Mouse (Mus musculus) MEL (cell line): ENCODE measurements around the gene Prmt9. TPM values are rescaled to one million over a fixed set of nuclear protein-coding genes. Genes with fewer than 3 reads are reported as not detected.

Experiments used
- DNase-seq: peaks from one replicate; pipeline ENCODE4 v3.0.0; 2011; ENCODE audit warnings: low read depth, low spot score
- H3K27ac ChIP-seq: 2 replicates; pipeline ENCODE4 v1.5.1; 2012; ENCODE audit warnings: low read depth, mild to moderate bottlenecking, control low read depth, low read length, moderate library complexity; ENCODE audit not compliant: control insufficient read depth
- H3K27me3 ChIP-seq, 2 experiments: fragments of 150-350 bp in 1 of 2; sonication (generic) in 1 of 2; 2 replicates each; pipeline ENCODE4 v1.6.1; 2012; ENCODE audit warnings: low read length in 2 of 2, mild to moderate bottlenecking in 2 of 2, improper control_type of control experiment in 1 of 2, moderate library complexity in 1 of 2; ENCODE audit not compliant: insufficient read depth in 2 of 2, control insufficient read depth in 1 of 2
- H3K36me3 ChIP-seq, 2 experiments: 2 replicates each; pipeline ENCODE4 v1.6.1; 2012 to 2014; ENCODE audit warnings: low read length in 2 of 2, improper control_type of control experiment in 1 of 2, inconsistent platforms in 1 of 2, mild to moderate bottlenecking in 1 of 2; ENCODE audit not compliant: insufficient read depth in 2 of 2, control insufficient read depth in 1 of 2
- H3K4me1 ChIP-seq, 2 experiments: fragments of 150-350 bp in 1 of 2; sonication (generic) in 1 of 2; 2 replicates each; pipeline ENCODE4 v1.6.1; 2012; ENCODE audit warnings: low read length in 2 of 2, improper control_type of control experiment in 1 of 2, mild to moderate bottlenecking in 1 of 2; ENCODE audit not compliant: insufficient read depth in 2 of 2, control insufficient read depth in 1 of 2
- H3K4me3 ChIP-seq, 2 experiments: fragments of 150-350 bp in 1 of 2; sonication (generic) in 1 of 2; 2 replicates each; pipeline ENCODE4 v1.5.1; 2012; ENCODE audit warnings: low read depth in 2 of 2, low read length in 2 of 2, mild to moderate bottlenecking in 2 of 2, moderate library complexity in 2 of 2, control low read depth in 1 of 2, improper control_type of control experiment in 1 of 2; ENCODE audit not compliant: control insufficient read depth in 1 of 2, insufficient read depth in 1 of 2
- H3K79me2 ChIP-seq: 2 replicates; pipeline ENCODE4 v1.6.1; 2012; ENCODE audit warnings: mild to moderate bottlenecking, low read length, moderate library complexity; ENCODE audit not compliant: control insufficient read depth, poor library complexity, insufficient read depth
- H3K9ac ChIP-seq: 2 replicates; pipeline ENCODE4 v1.6.1; 2012; ENCODE audit warnings: low read depth, mild to moderate bottlenecking, control low read depth, low read length, moderate library complexity; ENCODE audit not compliant: control insufficient read depth, poor library complexity, severe bottlenecking
- H3K9me3 ChIP-seq: fragments of 150-350 bp; sonication (generic); replicated peaks from 2 replicates; pipeline ENCODE4 v1.6.1; 2012; ENCODE audit warnings: mild to moderate bottlenecking, low read length, improper control_type of control experiment, moderate library complexity; ENCODE audit not compliant: insufficient read depth
- CHD1 ChIP-seq: IDR thresholded peaks from 2 replicates; pipeline ENCODE4 v1.6.1; 2012; ENCODE audit warnings: low read depth, mild to moderate bottlenecking, inconsistent platforms, low read length, improper control_type of control experiment
- CHD2 ChIP-seq: IDR thresholded peaks from 2 replicates; pipeline ENCODE4 v1.6.1; 2011; ENCODE audit warnings: low read length, improper control_type of control experiment
- ELF1 ChIP-seq: IDR thresholded peaks from 2 replicates; pipeline ENCODE4 v1.6.1; 2014; ENCODE audit warnings: low read depth, mild to moderate bottlenecking, inconsistent platforms, low read length, improper control_type of control experiment, moderate library complexity
- GATA1 ChIP-seq: IDR thresholded peaks from 2 replicates; pipeline ENCODE4 v1.6.1; 2011; ENCODE audit warnings: low read depth, low read length, improper control_type of control experiment
- JUND ChIP-seq: IDR thresholded peaks from 2 replicates; pipeline ENCODE4 v1.6.1; 2011; ENCODE audit warnings: low read depth, mild to moderate bottlenecking, improper control_type of control experiment, low read length
- KAT2A ChIP-seq: conservative IDR thresholded peaks from 2 replicates; pipeline ENCODE4 v1.6.1; 2012; ENCODE audit warnings: low read depth, low read length, improper control_type of control experiment, inconsistent platforms
- MAFK ChIP-seq: IDR thresholded peaks from 2 replicates; pipeline ENCODE4 v1.6.1; 2011; ENCODE audit warnings: low read depth, mild to moderate bottlenecking, low read length, improper control_type of control experiment, borderline replicate concordance
- MEF2A ChIP-seq: IDR thresholded peaks from 2 replicates; pipeline ENCODE4 v1.6.1; 2014; ENCODE audit warnings: low read depth, mild to moderate bottlenecking, inconsistent platforms, low read length, improper control_type of control experiment; ENCODE audit not compliant: poor library complexity, insufficient replicate concordance, severe bottlenecking; ENCODE audit errors: extremely low read depth
- MXI1 ChIP-seq: IDR thresholded peaks from 2 replicates; pipeline ENCODE4 v1.6.1; 2011; ENCODE audit warnings: mild to moderate bottlenecking, low read depth, low read length, improper control_type of control experiment
- MYC ChIP-seq: IDR thresholded peaks from 2 replicates; pipeline ENCODE4 v1.6.1; 2011; ENCODE audit warnings: low read depth, mild to moderate bottlenecking, low read length, improper control_type of control experiment, moderate library complexity
- NELFE ChIP-seq: IDR thresholded peaks from 2 replicates; pipeline ENCODE4 v1.6.1; 2011; ENCODE audit warnings: low read depth, low read length, improper control_type of control experiment
- POLR2A ChIP-seq, 2 experiments: IDR thresholded peaks; 2 replicates each; pipeline ENCODE4 v1.6.1; 2011 to 2012; ENCODE audit warnings: low read length in 2 of 2, mild to moderate bottlenecking in 2 of 2, control low read depth in 1 of 2, improper control_type of control experiment in 1 of 2, low read depth in 1 of 2, moderate library complexity in 1 of 2; ENCODE audit not compliant: control insufficient read depth in 1 of 2, insufficient read depth in 1 of 2, poor library complexity in 1 of 2
- POLR2AphosphoS2 ChIP-seq: IDR thresholded peaks from 2 replicates; pipeline ENCODE4 v1.6.1; 2011; ENCODE audit warnings: low read length, improper control_type of control experiment
- POLR2AphosphoS5 ChIP-seq: IDR thresholded peaks from 2 replicates; pipeline ENCODE4 v1.6.1; 2012; ENCODE audit warnings: low read depth, borderline replicate concordance, mild to moderate bottlenecking, inconsistent platforms, low read length, moderate library complexity, mixed read lengths
- SIN3A ChIP-seq: IDR thresholded peaks from 2 replicates; pipeline ENCODE4 v1.6.1; 2012; ENCODE audit warnings: low read length, improper control_type of control experiment, inconsistent platforms
- TBP ChIP-seq: IDR thresholded peaks from 2 replicates; pipeline ENCODE4 v1.8.0; 2011; ENCODE audit warnings: low read depth, low read length, improper control_type of control experiment
- UBTF ChIP-seq: IDR thresholded peaks from 2 replicates; pipeline ENCODE4 v1.6.1; 2012; ENCODE audit warnings: low read depth, mild to moderate bottlenecking, inconsistent platforms, low read length, improper control_type of control experiment, moderate library complexity, borderline replicate concordance; ENCODE audit not compliant: insufficient read depth
- USF2 ChIP-seq, 2 experiments: IDR thresholded peaks; 2 replicates each; pipeline ENCODE4 v1.6.1; 2011 to 2012; ENCODE audit warnings: improper control_type of control experiment in 2 of 2, low read length in 2 of 2, borderline replicate concordance in 1 of 2, inconsistent platforms in 1 of 2, low read depth in 1 of 2, mild to moderate bottlenecking in 1 of 2; ENCODE audit not compliant: insufficient read depth in 1 of 2
- ZMIZ1 ChIP-seq: IDR thresholded peaks from 2 replicates; pipeline ENCODE4 v1.6.1; 2012; ENCODE audit warnings: low read depth, mild to moderate bottlenecking, inconsistent platforms, low read length, improper control_type of control experiment, moderate library complexity
- ZNF384 ChIP-seq: IDR thresholded peaks from 2 replicates; pipeline ENCODE4 v1.6.1; 2012; ENCODE audit warnings: low read depth, mild to moderate bottlenecking, inconsistent platforms, low read length, improper control_type of control experiment
- polyA plus RNA-seq, 2 experiments: library from polyadenylated mRNA; stranded (reverse) in 1 of 2; unstranded in 1 of 2; fragments of >175 nt in 1 of 2; fragments of >200 nt in 1 of 2; gene quantifications; 2 replicates each; pipeline versions ENCODE4 v1.2.1 to v1.2.4; 2012; ENCODE audit warnings: low replicate concordance in 2 of 2, low read depth in 1 of 2; ENCODE audit not compliant: insufficient read length in 2 of 2, insufficient read depth in 1 of 2, missing spikeins in 1 of 2
- total RNA-seq: library from RNA; depleted of rRNA; stranded (reverse); fragments of 300-350 nt; gene quantifications from 2 replicates; pipeline ENCODE4 v1.2.3, GENCODE M21; 2012

The Prmt9 gene
- total and polyA plus RNA-seq, 3 experiments: 16.0 to 54.2 (median 18.6) TPM

- Histone ChIP-seq H3K27ac (no peak overlapping the region), H3K9ac (no peak overlapping the region), H3K79me2 (peaks cover 19% of the 10 kb centered on the region), H3K27me3 (no peaks in the 10 kb centered on the region), H3K4me1 (peaks cover 0 to 9% of the 10 kb centered on the region in 2 experiments; a peak in 2 of 4 replicates), H3K36me3 (peaks cover 0 to 9% of the 10 kb centered on the region in 2 experiments; a peak in 2 of 4 replicates), H3K9me3 (no peaks in the 10 kb centered on the region), H3K4me3 (no peak overlapping the region)
- DNase-seq: no peak
- no peak for TF ChIP-seq CHD2
- no peak for TF ChIP-seq NELFE
- no peak for TF ChIP-seq MEF2A
- TF ChIP-seq MYC: no peak
- no peak for TF ChIP-seq POLR2A (IDR thresholded peaks at IDR 0.05; ENCODE audit: control insufficient read depth in 1 of 2, insufficient read depth in 1 of 2, low read depth in 1 of 2, low read length in 2 of 2, poor library complexity in 1 of 2)
- TF ChIP-seq SIN3A: no peak
- no peak for TF ChIP-seq TBP
- no peak for TF ChIP-seq UBTF
- TF ChIP-seq POLR2AphosphoS5: no peak
These were observed 28.0 kb upstream of the Prmt9 start for GRCm38 (mm10) chr8:77521028-77521785.

DNA sequence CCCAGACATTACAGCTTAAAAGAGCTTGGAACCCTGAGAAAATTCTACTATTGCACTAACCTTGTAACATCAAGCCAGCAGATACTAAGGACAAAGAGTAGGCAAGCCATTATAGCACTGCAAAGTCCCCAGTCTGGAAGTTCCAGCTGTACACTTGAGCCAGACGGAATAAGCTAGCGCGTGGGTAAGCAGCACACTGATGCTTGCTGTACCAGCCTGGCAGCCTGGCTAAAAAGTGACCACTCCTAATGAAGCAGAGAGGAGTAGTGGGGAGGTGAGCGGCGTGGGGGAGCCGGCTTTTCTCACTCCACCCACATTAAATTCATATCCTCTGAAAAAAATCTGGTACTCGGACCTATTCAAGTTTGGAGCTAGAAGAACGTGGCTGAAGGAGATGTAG is 26.2 kb upstream of the Prmt9 start:
- H3K9ac ChIP-seq: no peak overlapping the region
- TF ChIP-seq CHD1 (no peak), USF2 (IDR thresholded peaks at IDR 0.05; ENCODE audit: borderline replicate concordance in 1 of 2, insufficient read depth in 1 of 2, low read depth in 1 of 2, low read length in 2 of 2) (no peak), ELF1 (no peak), ZMIZ1 (no peak), POLR2AphosphoS5 (no peak), MAFK (no peak), UBTF (no peak), MXI1 (no peak), POLR2AphosphoS2 (no peak), GATA1 (no peak), JUND (no peak), POLR2A (IDR thresholded peaks at IDR 0.05; ENCODE audit: control insufficient read depth in 1 of 2, insufficient read depth in 1 of 2, low read depth in 1 of 2, low read length in 2 of 2, poor library complexity in 1 of 2) (no peak), KAT2A (no peak), MYC (no peak), ZNF384 (no peak), CHD2 (no peak)
- no peaks in the 10 kb centered on the region for H3K9me3 ChIP-seq
- no peak for DNase-seq
- H3K4me1 ChIP-seq: peaks cover 0 to 3% of the 10 kb centered on the region in 2 experiments; a peak in 2 of 4 replicates
- peaks cover 0 to 6% of the 10 kb centered on the region in 2 experiments; a peak in 2 of 4 replicates for H3K36me3 ChIP-seq
- H3K4me3 ChIP-seq: no peak overlapping the region
- no peaks in the 10 kb centered on the region for H3K27me3 ChIP-seq
- no peak overlapping the region for H3K27ac ChIP-seq
- H3K79me2 ChIP-seq: peaks cover 5% of the 10 kb centered on the region
